Mouse (Mus musculus): Measurements from ENCODE around the gene Slc30a3. TPM values are rescaled to one million over a fixed set of nuclear protein-coding genes. Genes with fewer than 3 reads are reported as not detected.
"Not testable (repeated sequence)": the region's sequence is repeated elsewhere in the genome, so short reads cannot be mapped to it uniquely, and the experiment has no call there.

Slc30a3 gene
- polyA plus RNA-seq, 1 experiment, result not detected

GRCm38 (mm10) chr5:31069810-31070209 lies 38.2 kb downstream of the Slc30a3 start:
- H3K4me3 ChIP-seq (replicated peaks), result no peak overlapping the region
- TF ChIP-seq GATA1 (IDR thresholded peaks at IDR 0.05; ENCODE audit: low read length) (no peak), TAL1 (IDR thresholded peaks at IDR 0.05; ENCODE audit: low read length) (no peak)
- no peaks in the 10 kb centered on the region for H3K9me3 ChIP-seq (ENCODE audit: control insufficient read depth, low read length)
- no peaks in the 10 kb centered on the region for H3K27me3 ChIP-seq (ENCODE audit: control insufficient read depth)
- H3K4me1 ChIP-seq (ENCODE audit: control insufficient read depth), result no peaks in the 10 kb centered on the region; the same call in 1 of the 2 replicates
- H3K36me3 ChIP-seq (ENCODE audit: control insufficient read depth), result peaks cover 92% of the 10 kb centered on the region

GRCm38 (mm10) chr5:31055216-31056140 lies 52.6 kb downstream of the Slc30a3 start:
- H3K9me3 ChIP-seq (ENCODE audit: control insufficient read depth, low read length), result no peaks in the 10 kb centered on the region
- no peak for TF ChIP-seq TAL1 (IDR thresholded peaks at IDR 0.05; ENCODE audit: low read length)
- H3K36me3 ChIP-seq (ENCODE audit: control insufficient read depth), result peaks cover 40% of the 10 kb centered on the region
- H3K4me3 ChIP-seq (replicated peaks), result peak overlapping the region; percentile 78
- no peaks in the 10 kb centered on the region for H3K27me3 ChIP-seq (ENCODE audit: control insufficient read depth)
- peaks cover 27% of the 10 kb centered on the region for H3K4me1 ChIP-seq (ENCODE audit: control insufficient read depth)

GRCm38 (mm10) chr5:31054261-31055215 lies 53.5 kb downstream of the Slc30a3 start, which contains the start of gene Cad:
TSS of gene Cad (plus strand) at chr5:31054780.
- H3K36me3 ChIP-seq (ENCODE audit: control insufficient read depth), result peaks cover 31% of the 10 kb centered on the region
- H3K4me1 ChIP-seq (ENCODE audit: control insufficient read depth), result peaks cover 33% of the 10 kb centered on the region
- H3K27me3 ChIP-seq (ENCODE audit: control insufficient read depth), result no peaks in the 10 kb centered on the region
- TF ChIP-seq GATA1 (IDR thresholded peaks at IDR 0.05; ENCODE audit: low read length) (no peak), TAL1 (IDR thresholded peaks at IDR 0.05; ENCODE audit: low read length) (no peak)
- no peaks in the 10 kb centered on the region for H3K9me3 ChIP-seq (ENCODE audit: control insufficient read depth, low read length)
- peak within 1 kb of the TSS; percentile 78 for H3K4me3 ChIP-seq (replicated peaks)

- peaks cover 22% of the 10 kb centered on the region for H3K36me3 ChIP-seq (ENCODE audit: control insufficient read depth)
- H3K4me1 ChIP-seq (ENCODE audit: control insufficient read depth), result peaks cover 41% of the 10 kb centered on the region
- not testable (repeated sequence) for H3K9me3 ChIP-seq (ENCODE audit: control insufficient read depth, low read length); H3K27me3 ChIP-seq (ENCODE audit: control insufficient read depth)
- peak overlapping the region; percentile 78 for H3K4me3 ChIP-seq (replicated peaks)
Observed at GRCm38 (mm10) chr5:31053728-31054127, 54.3 kb downstream of the Slc30a3 start.

- H3K27me3 ChIP-seq (ENCODE audit: control insufficient read depth), result no peaks in the 10 kb centered on the region
- H3K36me3 ChIP-seq (ENCODE audit: control insufficient read depth), result peaks cover 6% of the 10 kb centered on the region
- peaks cover 46% of the 10 kb centered on the region for H3K4me1 ChIP-seq (ENCODE audit: control insufficient read depth)
- no peak for TF ChIP-seq GATA1 (IDR thresholded peaks at IDR 0.05; ENCODE audit: low read length)
- TF ChIP-seq TAL1 (IDR thresholded peaks at IDR 0.05; ENCODE audit: low read length), result no peak
- no peak overlapping the region for H3K4me3 ChIP-seq (replicated peaks)
- H3K9me3 ChIP-seq (ENCODE audit: control insufficient read depth, low read length), result no peaks in the 10 kb centered on the region
Observed at GRCm38 (mm10) chr5:31050427-31050826, 57.6 kb downstream of the Slc30a3 start.

GRCm38 (mm10) chr5:31048763-31049641 lies 59.0 kb downstream of the Slc30a3 start, which contains the start of gene Slc5a6:
TSS of gene Slc5a6 (minus strand) at chr5:31048924.
- Histone ChIP-seq H3K4me1 (ENCODE audit: control insufficient read depth) (peaks cover 36% of the 10 kb centered on the region), H3K36me3 (ENCODE audit: control insufficient read depth) (peaks cover 6% of the 10 kb centered on the region), H3K4me3 (replicated peaks) (peak within 1 kb of the TSS; percentile 91), H3K9me3 (ENCODE audit: control insufficient read depth, low read length) (no peaks in the 10 kb centered on the region), H3K27me3 (ENCODE audit: control insufficient read depth) (no peaks in the 10 kb centered on the region)
- no peak for TF ChIP-seq TAL1 (IDR thresholded peaks at IDR 0.05; ENCODE audit: low read length)
- no peak for TF ChIP-seq GATA1 (IDR thresholded peaks at IDR 0.05; ENCODE audit: low read length)

- no peaks in the 10 kb centered on the region for H3K27me3 ChIP-seq (ENCODE audit: control insufficient read depth)
- TF ChIP-seq GATA1 (IDR thresholded peaks at IDR 0.05; ENCODE audit: low read length) (no peak), TAL1 (IDR thresholded peaks at IDR 0.05; ENCODE audit: low read length) (no peak)
- peak within 1 kb of the TSS; percentile 91 for H3K4me3 ChIP-seq (replicated peaks)
- H3K9me3 ChIP-seq (ENCODE audit: control insufficient read depth, low read length), result no peaks in the 10 kb centered on the region
- H3K36me3 ChIP-seq (ENCODE audit: control insufficient read depth), result peaks cover 9% of the 10 kb centered on the region
- H3K4me1 ChIP-seq (ENCODE audit: control insufficient read depth), result peaks cover 33% of the 10 kb centered on the region
Observed at GRCm38 (mm10) chr5:31047848-31048762, 59.9 kb downstream of the Slc30a3 start, which contains the start of gene Atraid. TSS of gene Atraid (plus strand) at chr5:31048312.

Measured in erythroblast, embryonic 14.5 days (primary cell).